In genomic region chr7:49488493-49489087, GRCm38 (mm10) we compare ENCODE assay signal across 23 mouse cellular contexts.
DNase-seq lines count a peak whose midpoint lies in the region; ATAC-seq and TF ChIP-seq lines count a peak whose summit lies in the region.
"Had no signal": no experiment of that assay in that cellular context is flagged by ENCODE, and none has a peak within 500 bp of the region (broad histone marks: within the 10 kb centered on the region; RNA-seq: fewer than 3 reads in every experiment).

No protein-coding gene starts in this region.

- H3K9me3 ChIP-seq in forebrain, embryonic 15.5 days = no peaks in the 10 kb centered on the region
- 0 out of 2 replicates have a peak, but pooled peaks cover 2% of the 10 kb centered on the region for H3K9me3 ChIP-seq in forebrain, embryonic 10.5 days
- H3K9me3 ChIP-seq in liver, embryonic 11.5 days (ENCODE audit: control insufficient read depth, low read length) = no peaks in the 10 kb centered on the region
- H3K9me3 ChIP-seq in intestine, embryonic 16.5 days (ENCODE audit: control insufficient read depth, low read length) = no peaks in the 10 kb centered on the region
- H3K9me3 ChIP-seq: embryonic facial prominence, embryonic 12.5 days; hindbrain, embryonic 10.5 days; liver, embryonic 13.5 days; neural tube, embryonic 12.5 days had no signal

- H3K36me3 ChIP-seq in forebrain, embryonic 15.5 days = no peaks in the 10 kb centered on the region
- H3K36me3 ChIP-seq in forebrain, embryonic 10.5 days (replicated peaks) = no peaks in the 10 kb centered on the region
- peaks cover 3% of the 10 kb centered on the region; the same call in 1 of the 2 replicates for H3K36me3 ChIP-seq in liver, adult 2 months (ENCODE audit: control insufficient read depth, insufficient read depth, low read length)
- H3K36me3 ChIP-seq in liver, embryonic 11.5 days (ENCODE audit: control insufficient read depth, insufficient read depth, low read length) = no peaks in the 10 kb centered on the region
- 0 out of 2 replicates have a peak, but pooled peaks cover 4% of the 10 kb centered on the region for H3K36me3 ChIP-seq in intestine, embryonic 16.5 days (ENCODE audit: control insufficient read depth, insufficient read depth, low read length)
- H3K36me3 ChIP-seq: embryonic facial prominence, embryonic 12.5 days; liver, embryonic 13.5 days had no signal

- 70% methylated on average over 4 of the region's 4 CpGs for WGBS in forebrain, embryonic 15.5 days
- 80% methylated on average over 4 of the region's 4 CpGs for WGBS in forebrain, embryonic 10.5 days
- 44% methylated on average over 4 of the region's 4 CpGs for WGBS in liver, adult 2 months
- WGBS in liver, embryonic 11.5 days = 68% methylated on average over 4 of the region's 4 CpGs
- 49% methylated on average over 4 of the region's 4 CpGs for WGBS in intestine, embryonic 16.5 days

- H3K4me3 ChIP-seq in forebrain, embryonic 15.5 days = no peak overlapping the region
- H3K4me3 ChIP-seq in forebrain, embryonic 10.5 days = no peak overlapping the region
- no peak overlapping the region for H3K4me3 ChIP-seq in liver, adult 2 months (ENCODE audit: insufficient read depth, low read depth, low read length)
- H3K4me3 ChIP-seq in liver, embryonic 11.5 days (ENCODE audit: low read depth, low read length) = no peak overlapping the region
- no peak overlapping the region for H3K4me3 ChIP-seq in intestine, embryonic 16.5 days (ENCODE audit: low read length)
- H3K4me3 ChIP-seq: embryonic facial prominence, embryonic 12.5 days; erythroblast, embryonic 14.5 days; hindbrain, embryonic 10.5 days; left cerebral cortex, adult 2 months; liver, embryonic 13.5 days; neural tube, embryonic 12.5 days had no signal

- no peak for TF ChIP-seq CTCF in liver, adult 2 months (IDR thresholded peaks at IDR 0.05; ENCODE audit: low read depth, low read length)

- H3K79me2 ChIP-seq in liver, adult 2 months (ENCODE audit: control insufficient read depth, insufficient read depth, low read length) = no peaks in the 10 kb centered on the region; the same call in 1 of the 2 replicates

- H3K27ac ChIP-seq in forebrain, embryonic 15.5 days (replicated peaks) = peak overlapping the region; percentile 35; the same call in 1 of the 2 replicates
- H3K27ac ChIP-seq in forebrain, embryonic 10.5 days = no peak overlapping the region
- H3K27ac ChIP-seq in liver, adult 2 months (replicated peaks; ENCODE audit: insufficient read depth, low read depth, low read length) = no peak overlapping the region
- no peak overlapping the region for H3K27ac ChIP-seq in liver, embryonic 11.5 days (ENCODE audit: low read depth, low read length)
- H3K27ac ChIP-seq in intestine, embryonic 16.5 days (ENCODE audit: low read length) = no peak overlapping the region
- H3K27ac ChIP-seq: embryonic facial prominence, embryonic 12.5 days; hindbrain, embryonic 10.5 days; left cerebral cortex, adult 2 months; liver, embryonic 13.5 days; macrophage; neural tube, embryonic 12.5 days had no signal

- no peak for ATAC-seq in forebrain, embryonic 15.5 days (replicated peaks)
- ATAC-seq in liver, embryonic 11.5 days (replicated peaks; ENCODE audit: low FRiP score) = no peak
- ATAC-seq in intestine, embryonic 16.5 days = peak; percentile 54; the same call in 1 of the 2 replicates
- no peak for ATAC-seq in erythroid progenitor cell, adult 5-6 weeks (replicated peaks; ENCODE audit: low FRiP score, poor library complexity, severe bottlenecking)
- ATAC-seq: activated CD4-positive, CD25-positive, alpha-beta regulatory T cell, adult 4 months; forebrain, embryonic 16.5 days had no signal

- no peak for DNase-seq in forebrain, embryonic 10.5 days (ENCODE audit: extremely low spot score, low spot score)
- DNase-seq in liver, adult 2 months (ENCODE audit: extremely low read depth, low read depth, low spot score) = peak; percentile 72
- DNase-seq in liver, embryonic 11.5 days (ENCODE audit: low spot score) = no peak
- peak; percentile 48 for DNase-seq in mesoderm, embryonic 11.5 days (ENCODE audit: low read depth, low spot score)
- no peak for DNase-seq in ovary, postnatal 14 days (ENCODE audit: low spot score)
- DNase-seq: adrenal gland, postnatal 10 days; cerebellum, adult 9-11 months; left cerebral cortex, postnatal 4 days; liver, embryonic 13.5 days; right cerebral cortex, postnatal 14 days; spleen, adult 18-20 months had no signal

- H3K27me3 ChIP-seq in forebrain, embryonic 15.5 days = no peaks in the 10 kb centered on the region; the same call in 1 of the 2 replicates
- H3K27me3 ChIP-seq in forebrain, embryonic 10.5 days (ENCODE audit: poor library complexity, severe bottlenecking) = peaks cover 77% of the 10 kb centered on the region
- no peaks in the 10 kb centered on the region for H3K27me3 ChIP-seq in liver, adult 2 months (ENCODE audit: control insufficient read depth, insufficient read depth, low read length)
- H3K27me3 ChIP-seq in liver, embryonic 11.5 days (replicated peaks; ENCODE audit: control insufficient read depth, insufficient read depth, low read length) = no peaks in the 10 kb centered on the region
- no peaks in the 10 kb centered on the region for H3K27me3 ChIP-seq in intestine, embryonic 16.5 days (replicated peaks; ENCODE audit: control insufficient read depth, insufficient read depth, low read length)
- H3K27me3 ChIP-seq: liver, embryonic 13.5 days; neural tube, embryonic 12.5 days had no signal

- H3K4me1 ChIP-seq in forebrain, embryonic 15.5 days = peaks cover 38% of the 10 kb centered on the region
- peaks cover 43% of the 10 kb centered on the region for H3K4me1 ChIP-seq in forebrain, embryonic 10.5 days
- peaks cover 15% of the 10 kb centered on the region for H3K4me1 ChIP-seq in liver, adult 2 months (ENCODE audit: control insufficient read depth, insufficient read depth, low read length)
- H3K4me1 ChIP-seq in liver, embryonic 11.5 days (replicated peaks; ENCODE audit: control insufficient read depth, insufficient read depth, low read length) = no peaks in the 10 kb centered on the region
- peaks cover 13% of the 10 kb centered on the region; the same call in 1 of the 2 replicates for H3K4me1 ChIP-seq in intestine, embryonic 16.5 days (ENCODE audit: control insufficient read depth, insufficient read depth, low read length)

- no peak for TF ChIP-seq POLR2A in liver, adult 2 months (IDR thresholded peaks at IDR 0.05; ENCODE audit: extremely low read depth, insufficient read depth, low read length)

- no peak overlapping the region for H3K9ac ChIP-seq in forebrain, embryonic 15.5 days (replicated peaks)
- no peak overlapping the region for H3K9ac ChIP-seq in liver, adult 2 months (ENCODE audit: low read depth, low read length)
- H3K9ac ChIP-seq in liver, embryonic 11.5 days (ENCODE audit: low read depth, low read length) = no peak overlapping the region
- H3K9ac ChIP-seq in intestine, embryonic 16.5 days (ENCODE audit: low read depth, low read length) = no peak overlapping the region
- H3K9ac ChIP-seq: embryonic facial prominence, embryonic 12.5 days; liver, embryonic 13.5 days; neural tube, embryonic 12.5 days had no signal

- no peak overlapping the region for H3K4me2 ChIP-seq in forebrain, embryonic 15.5 days (replicated peaks)
- H3K4me2 ChIP-seq in liver, embryonic 11.5 days = no peak overlapping the region
- H3K4me2 ChIP-seq in intestine, embryonic 16.5 days (ENCODE audit: low read depth, low read length) = no peak overlapping the region
- H3K4me2 ChIP-seq: embryonic facial prominence, embryonic 12.5 days; liver, embryonic 13.5 days; midbrain, embryonic 11.5 days; neural tube, embryonic 12.5 days had no signal

Comparison
In these comparisons a context has a peak if more than half of its experiments do, and no peak if none do; other contexts are left out.
1. DNase-seq: peak in liver, adult 2 months (single experiment) and mesoderm, embryonic 11.5 days (single experiment); none in forebrain, embryonic 10.5 days (single experiment), liver, embryonic 11.5 days (single experiment) and ovary, postnatal 14 days (single experiment).